Mouse (Mus musculus) forelimb bud, embryonic 11.5 days (tissue): ENCODE measurements around the gene Lrrc27.

Experiments
- DNase-seq: peaks from one replicate; pipeline ENCODE4 v3.0.0-alpha.2; 2012; ENCODE audit warnings: low read depth, low spot score

The Lrrc27 gene

GRCm38 (mm10) chr7:139272639-139273396 is 60.0 kb downstream of the Lrrc27 start:
- DNase-seq: no peak

DNA sequence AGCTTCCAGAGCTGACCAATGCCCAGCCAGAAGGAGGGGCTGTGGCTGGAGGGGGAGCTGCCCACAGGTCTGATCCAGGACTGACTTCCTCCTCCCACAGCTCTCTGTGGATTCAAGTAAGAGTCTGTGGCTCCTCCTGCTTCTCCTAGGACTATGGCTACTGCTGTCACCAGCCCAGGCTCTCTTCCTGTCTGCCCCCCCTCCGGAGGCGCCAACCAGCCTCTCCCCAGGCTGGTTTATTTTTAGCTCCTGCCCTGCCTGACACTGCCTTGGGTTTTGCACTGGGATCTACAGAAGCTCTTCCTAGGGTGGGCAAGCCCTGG is 60.6 kb downstream of the Lrrc27 start:
- no peak for DNase-seq

- no peak for DNase-seq
Observed at GRCm38 (mm10) chr7:139275586-139275985, 62.8 kb downstream of the Lrrc27 start.

DNA sequence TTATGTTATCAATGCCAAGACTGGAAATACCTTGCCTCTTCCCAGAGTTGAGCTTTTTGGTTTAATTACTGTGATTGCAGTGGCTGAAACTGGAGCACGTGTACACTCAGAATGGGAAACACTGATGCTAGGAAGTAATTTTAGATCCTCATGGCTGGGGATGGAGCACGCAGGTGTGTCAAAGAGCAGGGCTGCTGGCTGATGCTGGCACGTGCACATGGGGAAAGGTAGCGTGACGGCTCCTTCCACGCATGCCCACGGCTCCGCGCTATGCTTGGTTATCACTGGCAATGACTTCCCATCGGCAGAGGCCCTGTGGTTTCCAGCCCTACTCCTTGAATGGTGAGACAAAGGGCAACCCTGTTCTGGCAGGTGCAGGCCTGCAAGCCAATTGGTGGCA is 63.4 kb downstream of the Lrrc27 start:
- DNase-seq: no peak

DNA sequence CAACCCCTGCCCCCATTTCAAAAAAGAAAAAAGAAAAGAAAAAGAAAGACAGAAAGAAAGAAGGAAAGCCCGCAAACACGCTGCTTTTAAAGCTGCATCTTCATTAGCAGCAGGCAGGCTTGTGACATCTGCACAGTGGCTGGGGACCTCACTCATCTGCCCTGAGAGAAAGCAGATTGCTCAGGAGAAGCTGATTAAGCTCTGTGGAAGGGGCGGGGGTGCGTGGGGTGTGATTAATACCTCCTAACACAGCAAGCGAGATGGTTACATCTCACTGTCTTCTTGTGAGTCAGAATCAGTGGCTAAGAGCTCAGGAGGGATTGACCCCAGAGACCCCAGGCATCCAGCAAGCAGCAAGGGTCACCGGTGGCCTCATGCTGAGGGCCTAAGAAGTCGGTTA is 64.7 kb downstream of the Lrrc27 start:
- no peak for DNase-seq

DNA sequence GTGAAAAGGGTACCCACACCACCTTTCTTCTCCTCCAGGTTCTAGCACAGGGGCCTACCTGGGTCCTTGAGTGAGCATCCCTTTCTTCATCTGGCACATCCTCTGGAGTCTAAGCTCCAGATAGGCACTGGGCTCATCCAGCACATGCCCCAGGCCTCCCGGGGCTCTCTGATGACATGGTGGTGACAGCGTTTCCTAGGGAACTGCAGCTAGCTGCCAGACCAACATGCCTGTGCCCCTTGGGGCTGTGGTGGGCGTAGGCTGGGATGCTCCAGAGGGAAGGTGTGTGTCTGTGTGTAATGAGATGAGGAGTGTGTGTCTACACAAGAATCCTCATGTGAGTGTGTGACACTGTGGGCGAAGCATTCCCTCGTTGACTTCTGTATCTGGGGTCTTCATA is 66.8 kb downstream of the Lrrc27 start:
- DNase-seq: no peak

DNA sequence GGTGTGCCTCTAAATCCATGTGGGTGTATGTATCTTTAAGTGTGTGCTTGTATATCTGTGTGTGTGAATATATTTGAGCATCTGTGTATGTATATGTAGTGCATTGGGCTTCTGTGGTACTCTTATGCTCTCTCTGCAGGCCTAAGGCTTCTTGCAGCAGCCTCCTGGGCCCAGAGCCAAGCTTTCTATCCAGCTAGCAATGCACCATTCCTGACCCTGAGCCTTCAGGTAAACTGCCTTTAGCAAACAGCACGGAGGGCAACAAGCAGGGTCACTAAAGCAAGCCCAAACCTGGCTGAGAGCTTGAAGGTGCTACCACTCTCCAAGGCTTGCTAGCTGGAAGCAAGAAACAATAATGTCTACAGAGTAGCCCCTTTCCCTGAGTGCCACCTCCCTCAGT is 67.3 kb downstream of the Lrrc27 start:
- no peak for DNase-seq

GRCm38 (mm10) chr7:139281195-139281594 is 68.4 kb downstream of the Lrrc27 start:
- no peak for DNase-seq

GRCm38 (mm10) chr7:139282037-139282436 is 69.2 kb downstream of the Lrrc27 start:
- DNase-seq: no peak

DNA sequence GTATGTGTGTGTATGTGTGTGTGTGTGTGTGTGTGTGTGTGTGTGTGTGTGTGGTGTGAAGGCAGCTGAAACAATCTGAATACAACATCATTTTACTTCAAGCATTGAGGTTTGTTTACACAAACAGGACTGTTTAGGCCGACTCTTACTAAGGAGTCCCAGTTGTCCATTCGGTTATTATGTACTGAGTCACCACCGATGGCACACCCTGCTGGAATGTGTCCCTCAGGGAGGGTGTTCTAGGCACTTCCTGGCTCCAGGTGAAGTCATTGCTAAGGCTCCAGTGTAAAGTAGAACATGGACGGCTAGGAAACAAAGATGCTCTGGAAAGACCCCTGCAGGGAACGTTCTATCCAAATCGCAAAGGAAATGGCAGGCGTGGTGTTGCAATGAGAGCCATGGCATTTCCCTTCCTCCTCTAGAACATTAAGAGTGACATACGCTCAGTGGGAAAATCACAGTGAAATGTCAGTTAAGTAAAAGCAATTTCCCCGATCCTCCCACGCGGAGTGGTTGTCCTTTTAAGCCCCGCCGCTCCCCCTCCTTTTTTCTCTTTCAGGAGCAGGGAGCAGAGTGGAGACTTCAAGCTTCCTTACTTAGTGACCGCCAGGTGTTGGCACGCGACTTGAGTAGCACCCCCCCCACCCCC is 72.6 kb downstream of the Lrrc27 start:
- no peak for DNase-seq

- no peak for DNase-seq
Observed at GRCm38 (mm10) chr7:139288540-139288939, 75.8 kb downstream of the Lrrc27 start.
